Mouse (Mus musculus) T-helper 2 cell (primary cell): ENCODE data around the gene Rgs7.

Source experiments
- in situ Hi-C: fragments of 300-600 bp; cut with MboI, MseI; formaldehyde crosslinking; loops from one replicate; pipeline ENCODE4 v1.15.1; 2025; ENCODE audit warnings: high pct_unique_total_duplicates

Gene Rgs7

DNA sequence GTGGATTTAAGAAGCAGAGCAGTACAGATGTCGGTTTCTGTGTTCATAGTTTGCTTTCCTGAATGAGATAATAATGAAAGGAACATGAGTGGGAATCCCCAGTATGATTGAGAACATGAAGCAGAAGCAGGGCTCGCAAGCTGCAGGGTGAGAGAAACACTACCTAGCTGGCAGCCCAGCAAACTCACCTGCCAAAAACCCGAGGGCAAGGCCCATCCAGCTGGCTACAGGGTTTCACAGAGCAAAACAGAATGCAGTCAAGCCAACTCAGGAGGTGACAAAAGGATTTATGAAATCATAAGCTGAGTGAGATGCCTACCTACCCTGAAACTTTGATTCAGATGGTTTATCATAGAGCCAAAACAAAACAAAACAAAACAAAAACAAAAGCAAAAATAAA lies 307.6 kb downstream of the Rgs7 start:
- in situ Hi-C loops: no loop called here

DNA sequence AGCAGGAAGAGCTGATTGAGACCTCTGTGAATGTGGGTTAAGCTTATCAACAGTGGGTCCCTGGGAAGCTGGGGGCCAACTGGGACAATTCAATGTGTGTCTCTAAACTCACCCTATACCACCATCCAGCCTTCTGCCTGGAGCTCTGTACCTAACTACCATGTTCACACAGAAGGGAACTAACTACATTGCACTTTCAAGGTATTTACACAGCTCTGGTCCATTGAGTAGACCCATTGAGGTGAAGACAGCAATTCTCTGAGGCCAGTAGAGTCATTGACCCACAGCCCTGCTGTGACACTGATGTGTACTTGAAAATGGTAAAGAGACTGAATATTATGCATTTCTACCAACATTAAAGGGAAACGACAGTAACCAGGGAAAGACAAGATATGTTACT lies 313.6 kb downstream of the Rgs7 start:
- in situ Hi-C loops: no loop called here

DNA sequence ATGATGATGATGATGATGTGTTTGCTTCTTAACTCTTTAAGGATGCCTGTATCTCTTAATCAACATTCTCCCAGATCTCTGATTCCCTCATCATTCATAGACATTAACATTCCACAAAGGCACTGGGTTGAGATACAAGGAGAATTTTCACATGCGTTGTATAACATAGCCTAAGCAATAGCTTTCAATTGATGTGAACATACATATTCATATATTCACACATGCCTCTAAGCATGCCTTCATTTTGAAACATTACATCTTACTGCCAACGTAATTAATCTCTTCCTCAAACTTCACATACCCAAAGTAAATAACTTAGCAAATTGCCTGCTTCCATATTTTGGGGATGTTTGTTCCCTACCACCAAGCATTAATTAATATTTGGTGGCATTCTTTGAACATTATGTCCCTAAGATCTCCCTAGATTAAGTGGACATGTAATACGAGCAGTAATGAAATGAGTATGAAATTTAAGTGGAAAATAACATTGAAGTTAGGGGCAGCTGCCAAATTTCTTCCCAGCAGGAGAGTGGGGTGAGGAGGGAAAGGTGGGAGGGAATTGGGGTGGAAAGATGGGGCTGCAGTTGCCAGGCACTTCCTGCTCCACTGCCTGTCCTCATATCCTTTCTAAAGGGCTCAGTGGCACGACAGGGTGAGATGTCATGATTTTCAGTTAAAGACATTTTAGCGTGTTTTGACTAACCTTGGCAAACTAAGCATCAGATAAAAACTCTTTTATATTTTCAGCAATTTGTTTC lies 317.2 kb downstream of the Rgs7 start:
- in situ Hi-C loops: no loop called here

DNA sequence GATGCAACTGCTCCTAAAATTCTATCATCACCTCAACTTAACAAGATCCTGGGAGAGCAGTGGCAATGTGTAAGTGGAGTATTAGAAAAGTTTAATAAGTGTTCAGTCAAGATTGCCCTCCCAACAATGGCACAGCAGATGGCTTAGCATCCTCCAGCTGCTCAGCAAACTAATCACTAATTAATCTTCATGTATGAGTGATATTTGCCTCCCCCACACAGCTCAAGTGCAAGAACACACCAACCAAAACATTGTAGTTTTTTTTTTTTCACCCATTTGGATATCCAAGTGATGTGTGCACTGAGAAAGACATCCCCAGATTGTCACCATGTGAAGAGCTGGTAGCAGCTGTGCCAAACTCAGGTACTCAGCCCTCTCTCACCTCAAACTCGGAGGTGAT lies 336.8 kb downstream of the Rgs7 start:
- in situ Hi-C loops: no loop called here

DNA sequence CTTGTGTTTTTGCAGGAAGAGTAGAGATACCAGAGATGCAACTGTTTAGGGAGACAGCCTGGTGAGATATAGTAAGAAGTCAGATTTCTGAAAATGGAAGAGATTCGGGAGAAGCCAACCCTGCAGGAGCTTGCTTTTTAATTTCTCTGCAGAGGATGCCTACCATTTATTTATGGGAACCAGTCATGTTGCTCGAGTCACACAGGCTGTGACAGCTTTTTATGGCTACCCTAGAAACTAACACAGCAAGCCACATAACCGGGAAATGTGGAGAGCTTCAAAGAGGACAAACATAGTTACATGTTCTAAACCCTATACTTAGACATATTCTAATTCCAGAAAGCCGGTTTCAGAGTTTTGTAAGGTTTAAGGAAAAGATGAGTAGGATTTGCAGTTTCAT lies 349.2 kb downstream of the Rgs7 start:
- in situ Hi-C loops: no loop called here

DNA sequence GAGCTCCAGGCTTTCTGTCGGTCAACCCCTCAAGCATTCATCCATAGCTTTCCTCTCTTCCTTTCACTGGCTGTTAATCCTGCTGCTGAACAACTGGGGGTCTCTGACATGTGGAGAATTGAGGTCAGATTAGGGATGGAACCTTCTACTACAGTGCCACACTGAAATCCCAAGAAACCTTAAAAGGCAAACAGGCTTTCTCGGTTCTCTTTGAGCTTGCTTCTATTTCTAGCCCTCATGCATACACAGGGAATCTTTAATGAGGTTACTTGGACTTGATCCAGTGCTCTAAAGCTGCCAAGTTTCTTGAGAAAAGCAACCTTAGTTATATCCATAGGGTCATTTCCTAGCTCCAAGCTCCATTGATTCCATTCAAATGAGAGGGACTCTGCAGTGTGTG lies 363.8 kb downstream of the Rgs7 start:
- in situ Hi-C loops: no loop called here

DNA sequence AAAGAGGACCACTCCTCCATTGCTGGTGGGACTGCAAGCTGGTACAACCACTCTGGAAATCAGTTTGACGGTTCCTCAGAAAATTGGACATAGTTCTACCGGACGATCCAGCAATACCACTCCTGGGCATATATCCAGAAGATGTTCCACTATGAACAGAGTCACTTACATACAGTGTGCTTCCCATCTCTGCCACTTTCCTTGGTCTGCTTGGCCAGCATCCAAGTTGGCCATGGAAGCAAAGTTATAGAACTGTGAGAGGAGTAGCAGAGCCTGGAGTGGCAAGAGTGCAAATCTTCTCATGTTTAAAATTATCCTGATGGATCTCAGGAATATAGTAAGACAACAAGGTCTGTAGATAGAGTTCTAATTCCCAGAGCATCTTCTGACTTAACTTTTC lies 367.9 kb downstream of the Rgs7 start:
- in situ Hi-C loops: no loop called here

DNA sequence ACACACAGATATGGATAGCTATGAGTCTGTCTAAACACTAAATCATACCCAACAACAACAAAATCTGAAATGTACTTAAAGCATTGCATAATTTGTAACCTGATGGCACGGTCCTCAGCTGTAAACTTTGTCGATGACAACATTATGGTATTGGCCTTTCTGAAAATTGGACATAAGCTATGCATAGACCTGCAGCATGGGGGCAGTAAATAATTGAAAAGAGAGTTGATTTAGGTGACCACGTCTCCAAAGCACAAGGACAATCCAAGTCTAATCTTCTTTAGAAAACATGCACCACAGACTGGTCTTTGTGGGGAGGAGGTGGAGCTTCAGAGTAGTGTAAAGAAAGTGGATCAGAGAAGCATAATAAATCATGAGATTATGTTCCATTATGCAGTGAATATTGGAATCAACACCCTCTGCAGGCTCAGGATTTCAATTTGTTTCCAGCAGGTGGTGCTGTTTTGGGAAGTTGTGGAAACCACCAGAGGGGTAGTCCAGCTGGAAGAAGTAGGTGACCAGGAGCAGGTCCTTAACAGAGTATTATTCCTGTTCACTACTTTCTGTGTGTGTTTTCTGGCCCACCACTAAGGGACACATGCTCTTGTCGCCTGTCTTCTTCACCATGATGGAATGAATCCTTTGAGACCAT lies 373.3 kb downstream of the Rgs7 start:
- in situ Hi-C loops: no loop called here

DNA sequence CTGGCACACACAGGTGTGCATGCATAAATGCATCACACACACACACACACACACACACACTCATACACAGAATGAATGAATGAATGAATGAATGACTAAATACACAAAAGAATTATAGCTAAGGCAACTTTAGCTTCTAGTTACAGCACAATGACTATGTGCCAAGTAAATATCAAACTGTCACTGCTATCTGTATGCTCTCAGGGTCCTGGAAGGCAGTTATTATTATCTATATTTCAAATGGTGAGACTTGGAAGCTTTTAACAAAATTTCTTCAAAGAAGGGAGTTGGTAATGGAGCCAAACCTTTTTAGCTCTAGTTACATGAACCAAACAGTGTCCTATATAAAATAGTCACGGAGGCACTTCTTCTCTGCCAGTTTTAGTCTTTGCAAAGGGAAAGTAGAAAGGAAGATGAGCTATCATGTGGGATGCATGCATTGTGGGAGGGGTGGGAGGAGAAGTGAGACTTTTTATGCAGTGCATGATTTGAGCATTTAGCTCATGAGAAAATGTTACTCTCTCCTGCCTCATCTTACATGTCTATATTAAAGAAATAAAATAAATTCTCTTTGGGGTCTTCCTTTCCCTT lies 383.9 kb downstream of the Rgs7 start:
- in situ Hi-C loops: no loop called here

DNA sequence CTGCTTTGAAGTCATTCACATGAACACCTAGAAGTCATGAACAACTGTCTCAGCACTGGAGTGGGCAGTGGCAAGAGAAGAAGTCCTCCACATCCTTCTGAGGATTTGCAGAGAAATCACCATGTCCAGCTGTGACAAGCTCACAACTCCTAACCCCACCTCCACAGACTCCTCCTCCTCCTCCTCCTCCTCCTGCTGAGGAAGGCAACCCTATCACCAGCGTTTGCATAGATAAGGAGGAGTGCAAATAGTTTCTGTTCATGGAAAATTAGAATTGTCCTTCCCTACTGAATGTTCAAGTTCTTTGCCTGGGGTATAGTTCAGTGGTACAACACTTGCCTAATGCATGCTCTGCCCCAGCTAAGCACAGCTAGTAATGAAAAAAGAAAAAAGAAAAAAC lies 386.0 kb downstream of the Rgs7 start:
- in situ Hi-C loops: no loop called here

DNA sequence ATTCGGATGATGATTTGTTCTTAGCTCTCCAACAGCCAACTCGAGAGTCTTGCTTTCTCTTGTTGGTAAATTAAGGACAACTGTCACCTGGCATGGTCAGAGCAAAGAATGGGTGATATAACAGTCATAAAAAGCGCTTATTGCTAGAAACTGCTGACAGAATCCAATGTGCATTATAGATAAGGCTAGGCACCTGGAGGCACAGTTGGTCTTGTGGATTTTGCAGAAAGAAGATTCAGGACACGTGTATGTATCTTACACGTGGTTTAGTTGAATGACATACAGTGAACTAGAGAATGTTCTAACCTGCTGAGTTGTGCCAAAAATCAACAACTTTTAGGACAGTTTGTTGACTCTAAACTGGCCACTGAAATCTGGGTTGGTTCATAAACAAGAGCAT lies 386.9 kb downstream of the Rgs7 start:
- in situ Hi-C loops: no loop called here

DNA sequence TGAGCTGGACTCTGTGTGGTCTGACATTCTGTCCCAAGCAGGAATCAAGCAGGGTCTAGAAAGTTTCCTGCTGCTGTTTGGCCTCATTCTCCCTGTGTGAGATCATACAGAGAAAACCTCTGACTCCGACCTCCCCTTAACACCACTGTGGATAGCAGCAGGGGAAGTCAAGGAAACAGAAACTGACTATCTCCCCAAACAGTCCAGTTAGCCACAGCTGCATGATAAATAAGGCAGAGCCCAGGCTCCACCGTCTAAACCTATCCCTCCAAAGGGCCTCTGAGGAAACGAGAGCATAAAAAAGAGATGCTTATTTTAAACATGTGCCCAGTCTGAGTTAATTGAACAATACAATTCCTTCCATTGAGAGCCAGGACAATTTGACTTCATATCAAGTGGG lies 395.3 kb downstream of the Rgs7 start:
- in situ Hi-C loops: no loop called here

DNA sequence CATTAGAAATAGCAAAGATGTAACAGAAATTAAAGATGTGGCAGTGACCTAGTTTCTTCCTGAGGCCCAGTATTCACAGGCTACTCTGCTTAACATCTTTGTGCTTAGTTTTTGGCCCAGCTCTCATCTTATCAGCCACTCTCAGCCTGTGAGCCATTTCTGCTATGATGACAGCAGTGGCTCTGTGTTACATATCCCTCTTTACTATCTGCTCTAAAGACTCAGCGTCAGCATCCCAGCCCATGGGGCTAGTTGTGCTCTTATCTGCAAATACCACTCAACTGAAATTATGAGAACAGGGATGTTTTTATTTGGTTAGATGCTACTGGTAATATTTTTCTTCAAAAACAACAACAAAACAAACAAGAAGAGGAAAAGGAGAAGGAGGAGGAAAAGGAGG lies 410.2 kb downstream of the Rgs7 start:
- in situ Hi-C loops: no loop called here

DNA sequence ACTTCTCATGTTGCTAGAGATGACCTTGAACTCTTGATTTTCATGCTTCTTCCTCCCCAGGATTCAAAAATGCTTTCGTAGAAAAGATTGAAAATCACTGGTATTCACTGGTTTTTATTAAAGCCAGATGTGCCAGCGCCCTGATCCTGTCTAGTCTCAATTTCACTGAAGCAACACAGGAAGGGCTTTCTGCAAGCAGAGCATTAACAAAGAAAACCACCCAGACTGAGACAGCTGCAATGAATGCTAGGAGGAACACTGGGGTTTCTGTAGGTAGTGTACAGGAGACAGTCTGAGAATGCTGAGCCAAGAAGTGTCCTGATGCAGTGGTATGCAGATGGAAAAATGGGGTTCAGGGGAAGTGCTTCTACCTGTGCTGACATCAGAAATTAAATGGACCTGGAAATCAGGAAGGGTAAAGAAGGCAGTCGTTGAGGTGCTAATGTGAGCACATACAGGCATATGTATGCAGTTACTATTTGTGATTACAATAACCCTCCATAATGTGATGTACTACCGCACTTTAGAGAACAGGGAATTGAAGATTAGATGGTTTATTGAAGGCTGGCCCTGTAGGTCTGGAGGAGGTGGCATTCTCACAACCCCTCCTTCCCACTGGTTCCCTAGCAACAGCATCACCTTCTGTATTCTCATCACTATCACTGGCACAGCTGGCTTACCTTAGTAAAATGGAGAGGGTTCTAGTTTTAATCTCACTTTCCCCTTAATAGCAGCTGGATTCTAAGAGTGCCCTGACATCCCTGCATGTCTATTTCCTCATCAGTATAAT lies 412.3 kb downstream of the Rgs7 start:
- in situ Hi-C loops: no loop called here

DNA sequence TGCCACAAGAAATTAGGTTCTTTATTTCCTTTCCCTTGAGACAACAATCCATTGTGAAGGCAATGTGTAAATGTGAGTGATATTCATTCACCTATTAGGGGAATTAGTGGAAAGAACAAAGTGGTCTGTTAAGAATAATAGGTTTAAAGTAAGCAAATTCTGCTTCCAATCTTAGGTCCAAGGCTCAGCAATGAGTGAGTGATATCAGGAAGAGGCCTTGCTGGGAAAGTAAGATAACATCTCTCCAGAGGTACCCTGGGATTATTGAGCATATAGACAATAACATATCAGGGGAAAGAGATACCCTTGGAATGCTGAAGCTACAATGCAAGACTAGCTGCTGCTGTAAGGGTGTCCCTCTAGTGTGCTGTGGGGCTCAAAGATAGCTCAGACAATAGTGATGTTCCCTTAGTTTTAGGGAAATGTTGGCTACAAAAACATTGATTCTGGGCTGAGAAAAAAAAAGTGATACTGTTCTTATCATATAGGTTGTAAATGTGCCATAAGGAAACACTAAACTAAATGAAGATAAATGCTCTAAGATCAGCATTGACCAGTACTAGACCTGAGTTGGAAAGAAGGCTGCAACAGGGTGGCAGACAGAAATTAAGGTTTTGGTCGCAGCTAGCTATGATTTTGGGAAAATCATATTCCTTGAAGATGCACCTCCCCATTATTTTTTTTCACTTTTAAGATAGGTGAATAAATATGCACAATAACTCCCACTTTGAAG lies 418.6 kb downstream of the Rgs7 start:
- in situ Hi-C loops: no loop called here

DNA sequence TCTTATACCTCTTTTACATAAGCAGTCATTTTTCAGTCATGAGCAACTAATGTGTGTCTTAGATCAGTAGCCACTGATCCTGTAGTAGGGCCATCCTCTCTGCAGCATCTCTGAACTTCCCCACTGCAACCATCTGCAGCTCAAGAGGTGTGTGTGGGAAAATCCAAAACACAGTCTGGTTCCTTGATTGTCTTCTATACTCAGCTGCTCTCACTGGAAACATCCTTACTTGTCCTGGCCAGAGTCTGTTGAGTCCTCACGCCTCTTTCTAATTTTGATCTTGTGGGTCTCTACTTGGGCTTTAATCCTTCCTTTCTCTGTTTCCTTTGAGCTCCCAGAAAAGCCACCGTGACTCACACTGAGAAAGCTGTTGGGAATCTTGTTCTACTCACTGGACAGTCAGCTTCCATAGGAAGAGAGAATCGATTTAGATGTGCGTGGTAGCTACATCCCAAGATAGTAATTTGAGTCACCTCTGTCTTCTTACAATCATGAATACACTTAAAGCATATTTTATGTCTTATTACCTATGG lies 422.5 kb downstream of the Rgs7 start:
- in situ Hi-C loops: no loop called here

DNA sequence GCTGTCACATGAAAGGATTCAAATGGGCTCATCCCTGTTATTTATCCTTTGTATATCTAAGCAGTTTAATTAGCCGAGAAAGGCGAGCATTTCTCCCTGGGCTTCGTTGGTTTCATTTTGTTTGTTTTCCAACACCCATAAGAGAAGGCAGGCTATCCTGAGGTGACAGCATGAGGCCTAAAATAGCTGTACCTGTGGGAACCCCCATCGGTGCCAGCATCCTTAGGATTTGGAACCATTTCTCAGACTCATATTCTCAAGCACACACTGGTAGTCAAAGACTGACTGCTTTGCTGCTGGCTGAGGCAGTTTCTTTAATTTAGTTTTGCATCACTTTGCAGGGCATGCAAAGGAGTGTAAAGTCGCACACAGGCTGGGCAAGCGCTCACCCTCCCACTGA lies 443.2 kb downstream of the Rgs7 start:
- in situ Hi-C loops: no loop called here

DNA sequence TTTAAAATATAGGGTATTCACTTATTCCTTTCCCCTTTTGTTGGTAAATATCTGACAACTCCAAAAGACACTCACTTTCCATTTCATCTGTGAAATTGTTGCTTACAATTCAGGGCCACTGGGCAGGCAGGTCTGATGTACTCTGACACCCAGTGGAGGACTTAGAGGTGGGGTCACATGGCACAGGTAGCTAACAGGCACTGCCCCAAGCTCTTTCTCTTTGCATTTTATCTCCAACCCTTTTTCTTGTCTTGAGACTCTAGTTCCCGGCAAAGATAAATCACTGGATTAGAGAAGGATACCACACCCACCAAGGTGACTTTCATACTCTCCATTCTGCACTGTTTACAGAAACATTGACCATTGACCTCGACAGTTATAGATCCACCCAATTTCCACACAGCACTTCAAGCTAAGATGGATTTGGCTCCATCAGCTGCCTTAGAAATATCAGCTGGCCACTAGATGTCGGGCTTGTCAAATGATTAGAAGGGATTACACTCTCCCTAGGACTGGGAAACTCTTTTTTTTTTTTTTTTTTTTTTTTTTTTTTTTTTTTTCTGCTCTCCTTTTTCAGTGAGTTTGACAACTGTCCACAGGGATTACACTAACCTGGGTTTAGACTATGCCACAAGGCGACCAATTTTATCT lies 451.0 kb downstream of the Rgs7 start:
- in situ Hi-C loops: no loop called here

DNA sequence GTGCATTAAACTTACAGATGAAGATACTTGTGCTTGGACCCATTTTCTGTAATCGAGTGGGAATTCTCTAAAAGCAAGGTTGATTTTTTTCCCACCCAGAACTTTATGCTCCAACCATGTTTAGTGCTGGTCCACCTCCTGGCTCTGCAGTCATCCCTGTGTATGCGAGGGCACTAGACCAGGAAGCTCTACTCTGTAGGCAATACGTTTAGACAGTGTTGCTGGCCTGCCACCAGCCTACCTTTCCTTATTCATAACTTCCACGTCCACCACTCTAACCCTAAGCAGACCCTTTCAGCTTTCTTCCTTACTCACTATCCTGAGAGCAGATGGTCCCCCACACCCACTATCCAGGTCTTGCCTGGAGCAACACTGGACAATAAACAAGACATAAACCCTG lies 452.3 kb downstream of the Rgs7 start:
- in situ Hi-C loops: no loop called here

DNA sequence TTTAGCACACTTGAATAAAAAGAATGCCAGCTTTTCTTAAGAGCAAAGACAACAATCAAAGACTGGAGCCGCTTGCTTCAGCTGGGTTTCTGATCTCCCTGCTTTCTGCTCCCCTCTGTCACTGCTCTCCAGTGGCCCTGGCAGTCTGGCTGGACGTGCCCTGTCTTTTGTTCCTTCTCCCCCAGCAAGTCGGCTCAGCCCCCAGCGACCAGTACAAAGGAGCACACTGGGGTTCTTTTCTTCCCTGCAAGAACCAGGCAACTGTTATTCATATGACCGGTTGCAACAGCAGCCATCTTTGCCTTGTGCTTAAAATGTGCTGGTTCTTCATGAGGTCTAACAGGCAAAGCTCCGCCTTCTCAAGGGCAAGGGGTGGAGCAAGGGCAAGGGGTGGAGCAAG lies 452.7 kb downstream of the Rgs7 start:
- in situ Hi-C loops: no loop called here

DNA sequence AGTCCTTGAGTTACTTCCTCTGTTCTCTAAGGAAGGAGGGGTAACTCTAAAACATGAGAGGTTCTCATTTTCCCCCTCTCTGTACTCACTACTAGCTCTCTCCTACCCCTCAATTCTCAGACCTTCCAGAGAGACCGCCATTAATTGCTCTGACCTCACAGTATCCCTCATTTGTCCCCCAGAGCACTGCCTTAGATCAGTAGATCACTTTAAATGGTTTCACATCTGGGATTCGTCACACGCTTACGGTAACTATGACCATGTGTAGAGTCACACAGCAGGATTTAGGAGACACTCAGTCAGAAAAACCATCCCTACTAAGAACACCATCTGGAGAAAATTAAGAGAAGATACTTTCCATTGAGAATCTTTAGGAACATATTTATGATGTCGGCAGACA lies 456.8 kb downstream of the Rgs7 start:
- in situ Hi-C loops: no loop called here
